Mouse (Mus musculus) lung, adult 2 months (tissue): Measurements from ENCODE around the gene Nup93. TPM values are rescaled to one million over a fixed set of nuclear protein-coding genes. Genes with fewer than 3 reads are reported as not detected.

Experiments
- DNase-seq: peaks from one replicate; pipeline ENCODE4 v3.0.0; 2022
- H3K4me1 ChIP-seq: fragments of 200-500 bp; 2 replicates; pipeline ENCODE4 v1.6.1; 2011; ENCODE audit warnings: low read length; ENCODE audit not compliant: control insufficient read depth, insufficient read depth
- H3K4me3 ChIP-seq: fragments of 200-500 bp; replicated peaks from 2 replicates; pipeline ENCODE3; 2011; ENCODE audit warnings: low read depth, mild to moderate bottlenecking, control low read depth, low read length; ENCODE audit errors: extremely low read depth
- CTCF ChIP-seq: fragments of 200-500 bp; IDR thresholded peaks from 2 replicates; pipeline ENCODE4 v1.5.1; 2011; ENCODE audit warnings: mild to moderate bottlenecking, low read length, control low read depth; ENCODE audit not compliant: insufficient read depth
- POLR2A ChIP-seq: fragments of 200-500 bp; IDR thresholded peaks from 2 replicates; pipeline ENCODE4 v1.6.1; 2011; ENCODE audit warnings: low read depth, mild to moderate bottlenecking, control low read depth, low read length, borderline replicate concordance; ENCODE audit errors: extremely low read depth
- WGBS: fragments of 180-500 bp; shearing (Covaris S2); methylation state at CpG from one replicate; pipeline ENCODE4 v1.1.7; 2018; 5-methylcytosine and 5-hydroxymethylcytosine counted together
- polyA plus RNA-seq: library from polyadenylated mRNA; depleted of rRNA; stranded (reverse); fragments of >200 nt; gene quantifications from 2 replicates; pipeline ENCODE4 v1.2.3, GENCODE M21; 2012

Gene Nup93
- polyA plus RNA-seq, 1 experiment, result 15.9 TPM

DNA sequence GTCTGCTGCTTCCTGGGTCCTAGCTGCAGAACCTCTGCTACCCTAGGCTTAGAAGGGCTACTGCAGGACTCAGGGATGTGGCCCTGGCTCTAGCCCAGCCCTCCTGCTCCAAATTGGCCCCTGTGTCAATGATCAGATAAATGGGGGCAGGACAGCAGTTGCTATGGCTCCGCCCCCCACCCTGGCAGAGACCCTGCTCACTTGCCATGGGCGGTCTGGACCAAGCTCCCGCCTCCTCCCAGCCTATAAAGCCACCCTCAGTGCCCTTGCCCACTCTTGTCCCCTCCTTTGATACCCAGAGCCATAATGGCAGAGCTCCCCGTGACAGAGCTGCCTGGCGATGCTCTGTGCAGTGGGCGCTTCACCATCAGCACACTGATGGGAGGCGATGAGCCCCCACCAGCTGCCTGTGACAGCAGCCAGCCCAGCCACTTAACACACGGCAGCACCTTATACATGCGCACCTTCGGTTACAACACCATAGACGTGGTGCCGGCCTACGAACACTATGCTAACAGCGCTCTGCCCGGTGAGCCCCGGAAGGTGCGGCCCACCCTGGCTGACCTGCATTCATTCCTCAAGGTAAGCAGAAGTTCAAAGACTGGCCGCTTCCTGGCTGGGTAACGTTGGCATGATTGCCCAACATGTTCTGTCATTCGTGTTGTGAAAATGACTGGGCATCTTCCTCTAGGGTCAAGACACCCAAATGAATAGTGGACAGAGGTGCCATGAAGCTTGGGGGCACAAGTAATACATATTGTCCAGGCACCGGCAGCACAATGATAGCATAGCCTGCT, 114.8 kb downstream of the Nup93 start, which contains the start of gene Slc12a3:
Slc12a3 (plus strand) TSS at position 270 of the 797 bp plus-strand sequence.
- Histone ChIP-seq H3K4me3 (no peak within 1 kb of the TSS), H3K4me1 (no peaks in the 10 kb centered on the region)
- 81% methylated on average over 21 of the region's 21 CpGs for WGBS
- TF ChIP-seq CTCF, result no peak
- TF ChIP-seq POLR2A, result no peak
- no peak for DNase-seq

DNA sequence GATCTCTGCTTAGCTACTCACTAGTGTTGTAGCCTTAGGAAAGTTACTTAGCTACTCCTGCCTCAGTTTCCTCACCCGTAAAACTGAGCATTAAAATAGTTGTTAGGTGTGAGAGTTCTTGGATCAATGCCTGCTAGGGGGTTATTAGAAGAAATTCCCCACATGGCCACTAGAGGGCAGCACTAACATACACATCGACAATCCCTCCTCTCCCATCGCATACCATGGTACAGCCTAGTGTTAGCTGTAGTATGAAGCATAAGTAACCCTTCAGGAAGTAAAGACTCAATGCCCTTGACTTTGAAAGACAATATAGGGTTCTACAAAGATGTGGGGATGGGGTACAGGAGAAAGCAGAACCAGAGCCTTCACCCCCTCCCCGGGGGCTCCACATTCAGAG, 116.4 kb downstream of the Nup93 start:
- Histone ChIP-seq H3K4me1 (no peaks in the 10 kb centered on the region), H3K4me3 (no peak overlapping the region)
- 24% methylated on average over 4 of the region's 4 CpGs for WGBS
- DNase-seq, result peak; percentile 31
- TF ChIP-seq POLR2A, result no peak
- peak; percentile 67 for TF ChIP-seq CTCF

GRCm38 (mm10) chr8:94333345-94333744, 119.0 kb downstream of the Nup93 start:
- H3K4me3 ChIP-seq, result no peak overlapping the region
- peak; percentile 39; the same call in 1 of the 2 replicates for TF ChIP-seq CTCF
- TF ChIP-seq POLR2A, result no peak
- 44% methylated on average over 5 of the region's 5 CpGs for WGBS
- no peak for DNase-seq
- no peaks in the 10 kb centered on the region for H3K4me1 ChIP-seq

DNA sequence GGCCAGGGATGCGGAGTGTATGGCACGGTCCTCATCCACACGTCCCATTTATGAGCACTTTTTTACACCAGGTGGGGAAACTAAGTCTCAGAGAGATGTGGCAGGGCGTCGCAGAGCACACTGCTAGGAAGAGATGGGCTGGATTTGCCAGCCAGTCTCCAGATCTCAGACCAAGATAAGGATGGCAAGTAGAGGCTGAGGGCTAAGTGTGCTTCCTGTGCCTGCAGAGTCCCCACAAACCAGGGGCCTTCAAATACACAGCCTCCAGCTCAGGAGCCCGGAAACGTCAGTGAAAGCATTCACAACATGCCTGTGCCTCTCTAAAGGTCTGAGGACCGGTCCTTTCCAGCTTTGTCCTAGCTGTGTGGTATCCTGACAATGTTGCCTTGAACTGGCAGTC, 123.2 kb downstream of the Nup93 start:
- DNase-seq, result no peak
- Histone ChIP-seq H3K4me3 (no peak overlapping the region), H3K4me1 (no peaks in the 10 kb centered on the region)
- TF ChIP-seq CTCF, result no peak
- TF ChIP-seq POLR2A, result no peak
- WGBS, result 71% methylated on average over 8 of the region's 8 CpGs

GRCm38 (mm10) chr8:94340796-94341195, 126.4 kb downstream of the Nup93 start:
- DNase-seq, result no peak
- TF ChIP-seq POLR2A, result no peak
- TF ChIP-seq CTCF, result no peak
- Histone ChIP-seq H3K4me1 (peaks cover 7% of the 10 kb centered on the region), H3K4me3 (no peak overlapping the region)
- WGBS, result 63% methylated on average over 7 of the region's 7 CpGs

DNA sequence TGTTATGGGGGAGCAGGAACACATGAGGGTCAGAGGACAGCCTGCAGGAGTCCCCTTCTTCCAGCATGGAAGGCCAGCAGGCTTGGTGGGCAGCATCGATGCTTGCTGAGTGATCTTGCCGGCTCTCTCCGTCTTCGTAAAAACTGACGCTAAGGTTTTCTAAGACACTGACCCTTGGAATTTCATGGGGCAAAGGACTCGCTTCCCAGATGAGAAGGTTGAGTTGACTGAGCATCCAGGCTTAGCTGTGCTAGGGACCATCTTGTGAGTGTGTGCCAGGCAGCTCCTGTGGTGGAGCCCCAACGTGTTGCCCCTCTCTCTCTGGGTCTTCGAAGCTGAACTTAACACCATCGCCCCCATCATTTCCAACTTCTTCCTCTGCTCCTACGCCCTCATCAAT, 128.3 kb downstream of the Nup93 start:
- 0 out of 2 replicates have a peak, but pooled peaks have one; percentile 1 for TF ChIP-seq CTCF
- TF ChIP-seq POLR2A, result no peak
- peaks cover 7% of the 10 kb centered on the region for H3K4me1 ChIP-seq
- H3K4me3 ChIP-seq, result no peak overlapping the region
- 89% methylated on average over 10 of the region's 10 CpGs for WGBS
- no peak for DNase-seq

GRCm38 (mm10) chr8:94343290-94343689, 128.9 kb downstream of the Nup93 start:
- DNase-seq, result peak; percentile 77
- TF ChIP-seq POLR2A, result no peak
- TF ChIP-seq CTCF, result peak; percentile 50; the same call in 1 of the 2 replicates
- Histone ChIP-seq H3K4me1 (peaks cover 7% of the 10 kb centered on the region), H3K4me3 (no peak overlapping the region)
- 9% methylated on average over 6 of the region's 6 CpGs for WGBS

DNA sequence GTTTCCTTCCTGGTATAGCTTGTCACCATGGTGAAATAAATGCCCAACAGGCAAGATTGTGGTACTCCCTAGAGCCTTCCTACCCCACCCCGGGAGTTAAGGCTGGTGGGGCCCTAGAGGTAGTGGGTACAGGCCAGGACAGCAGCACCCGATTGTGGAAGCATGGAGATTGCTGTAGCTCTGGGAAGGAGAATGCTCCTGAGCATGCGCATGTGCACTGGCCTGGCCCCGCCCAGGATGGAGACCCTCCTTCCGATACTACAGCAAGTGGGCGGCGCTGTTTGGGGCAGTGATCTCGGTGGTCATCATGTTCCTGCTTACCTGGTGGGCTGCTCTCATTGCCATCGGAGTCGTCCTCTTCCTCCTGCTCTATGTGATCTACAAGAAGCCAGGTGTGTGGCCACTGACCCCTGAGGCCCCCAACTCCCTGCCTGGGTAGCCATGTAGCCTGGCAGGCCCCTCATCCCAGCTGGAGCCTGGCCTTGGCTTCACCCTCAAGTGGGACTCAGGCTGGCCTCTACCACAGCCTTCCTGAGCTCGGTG, 129.5 kb downstream of the Nup93 start:
- no peak overlapping the region for H3K4me3 ChIP-seq
- TF ChIP-seq POLR2A, result no peak
- no peak for TF ChIP-seq CTCF
- peaks cover 7% of the 10 kb centered on the region for H3K4me1 ChIP-seq
- 87% methylated on average over 11 of the region's 11 CpGs for WGBS
- DNase-seq, result no peak

DNA sequence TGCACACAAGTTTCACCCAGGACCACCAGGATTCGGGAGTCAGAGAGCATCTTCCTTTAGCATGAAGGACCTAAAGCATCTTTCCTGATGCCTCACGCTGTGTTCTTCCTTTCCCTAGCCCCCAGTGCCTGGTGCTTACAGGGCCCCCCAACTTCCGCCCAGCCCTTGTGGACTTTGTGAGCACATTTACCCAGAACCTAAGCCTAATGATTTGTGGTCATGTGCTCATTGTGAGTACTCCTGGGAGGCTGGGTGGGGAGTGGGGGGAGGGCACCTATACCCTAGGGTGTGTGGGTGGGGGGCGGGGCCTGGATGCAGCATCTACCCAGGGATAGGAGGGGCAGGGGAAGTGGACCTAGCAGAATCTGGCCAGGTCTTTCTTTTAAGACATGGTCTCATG, 131.3 kb downstream of the Nup93 start:
- no peak for TF ChIP-seq POLR2A
- no peak for TF ChIP-seq CTCF
- Histone ChIP-seq H3K4me1 (peaks cover 7% of the 10 kb centered on the region), H3K4me3 (no peak overlapping the region)
- DNase-seq, result no peak
- WGBS, result 94% methylated on average over 4 of the region's 4 CpGs

GRCm38 (mm10) chr8:94346264-94346663, 131.9 kb downstream of the Nup93 start:
- WGBS, result 86% methylated on average over 13 of the region's 13 CpGs

More at GRCm38 (mm10) chr8:94346264-94346663, 131.9 kb downstream of the Nup93 start:
- Histone ChIP-seq H3K4me3 (no peak overlapping the region), H3K4me1 (peaks cover 7% of the 10 kb centered on the region)
- DNase-seq, result no peak
- TF ChIP-seq POLR2A, result no peak
